Mouse (Mus musculus): ENCODE measurements around the gene Rsl1d1. TPM values are rescaled to one million over a fixed set of nuclear protein-coding genes. Genes with fewer than 3 reads are reported as not detected.

Rsl1d1 gene
- total RNA-seq (2017), result 318 and 347 TPM in 2 replicates

GRCm38 (mm10) chr16:11202571-11203554 is at the start of gene Rsl1d1:
Gene Rsl1d1, minus strand, starts transcription at chr16:11203331.
- peak; percentile 97 for ATAC-seq (replicated peaks in 1 of 2; ENCODE audit: insufficient read depth in 1 of 2, low FRiP score in 2 of 2, low TSS enrichment in 1 of 2, low read depth in 1 of 2, poor library complexity in 2 of 2, severe bottlenecking in 2 of 2)

GRCm38 (mm10) chr16:11247791-11248190 is 44.7 kb upstream of the Rsl1d1 start:
- no peak for ATAC-seq (replicated peaks in 1 of 2; ENCODE audit: insufficient read depth in 1 of 2, low FRiP score in 2 of 2, low TSS enrichment in 1 of 2, low read depth in 1 of 2, poor library complexity in 2 of 2, severe bottlenecking in 2 of 2)

GRCm38 (mm10) chr16:11245767-11246166 is 42.6 kb upstream of the Rsl1d1 start:
- no peak for ATAC-seq (replicated peaks in 1 of 2; ENCODE audit: insufficient read depth in 1 of 2, low FRiP score in 2 of 2, low TSS enrichment in 1 of 2, low read depth in 1 of 2, poor library complexity in 2 of 2, severe bottlenecking in 2 of 2)

- no peak for ATAC-seq (replicated peaks in 1 of 2; ENCODE audit: insufficient read depth in 1 of 2, low FRiP score in 2 of 2, low TSS enrichment in 1 of 2, low read depth in 1 of 2, poor library complexity in 2 of 2, severe bottlenecking in 2 of 2)
Measured at GRCm38 (mm10) chr16:11242401-11242800, 39.3 kb upstream of the Rsl1d1 start.

- ATAC-seq (replicated peaks in 1 of 2; ENCODE audit: insufficient read depth in 1 of 2, low FRiP score in 2 of 2, low TSS enrichment in 1 of 2, low read depth in 1 of 2, poor library complexity in 2 of 2, severe bottlenecking in 2 of 2), result no peak
Measured at GRCm38 (mm10) chr16:11217801-11218200, 14.7 kb upstream of the Rsl1d1 start.

- ATAC-seq (replicated peaks in 1 of 2; ENCODE audit: insufficient read depth in 1 of 2, low FRiP score in 2 of 2, low TSS enrichment in 1 of 2, low read depth in 1 of 2, poor library complexity in 2 of 2, severe bottlenecking in 2 of 2), result no peak
Measured at GRCm38 (mm10) chr16:11203600-11204390, 664 bp upstream of the Rsl1d1 start.

- ATAC-seq (replicated peaks in 1 of 2; ENCODE audit: insufficient read depth in 1 of 2, low FRiP score in 2 of 2, low TSS enrichment in 1 of 2, low read depth in 1 of 2, poor library complexity in 2 of 2, severe bottlenecking in 2 of 2), result no peak
Measured at GRCm38 (mm10) chr16:11201740-11202394, 1.3 kb downstream of the Rsl1d1 start.

GRCm38 (mm10) chr16:11200247-11200646 is 2.9 kb downstream of the Rsl1d1 start:
- no peak for ATAC-seq (replicated peaks in 1 of 2; ENCODE audit: insufficient read depth in 1 of 2, low FRiP score in 2 of 2, low TSS enrichment in 1 of 2, low read depth in 1 of 2, poor library complexity in 2 of 2, severe bottlenecking in 2 of 2)

- ATAC-seq (replicated peaks in 1 of 2; ENCODE audit: insufficient read depth in 1 of 2, low FRiP score in 2 of 2, low TSS enrichment in 1 of 2, low read depth in 1 of 2, poor library complexity in 2 of 2, severe bottlenecking in 2 of 2), result no peak
Measured at GRCm38 (mm10) chr16:11198467-11198866, 4.7 kb downstream of the Rsl1d1 start.

GRCm38 (mm10) chr16:11197052-11197451 is 6.1 kb downstream of the Rsl1d1 start:
- no peak for ATAC-seq (replicated peaks in 1 of 2; ENCODE audit: insufficient read depth in 1 of 2, low FRiP score in 2 of 2, low TSS enrichment in 1 of 2, low read depth in 1 of 2, poor library complexity in 2 of 2, severe bottlenecking in 2 of 2)

- no peak for ATAC-seq (replicated peaks in 1 of 2; ENCODE audit: insufficient read depth in 1 of 2, low FRiP score in 2 of 2, low TSS enrichment in 1 of 2, low read depth in 1 of 2, poor library complexity in 2 of 2, severe bottlenecking in 2 of 2)
Measured at GRCm38 (mm10) chr16:11193231-11193630, 9.9 kb downstream of the Rsl1d1 start.

- ATAC-seq (replicated peaks in 1 of 2; ENCODE audit: insufficient read depth in 1 of 2, low FRiP score in 2 of 2, low TSS enrichment in 1 of 2, low read depth in 1 of 2, poor library complexity in 2 of 2, severe bottlenecking in 2 of 2), result no peak
Measured at GRCm38 (mm10) chr16:11190150-11190549, 13.0 kb downstream of the Rsl1d1 start.

- no peak for ATAC-seq (replicated peaks in 1 of 2; ENCODE audit: insufficient read depth in 1 of 2, low FRiP score in 2 of 2, low TSS enrichment in 1 of 2, low read depth in 1 of 2, poor library complexity in 2 of 2, severe bottlenecking in 2 of 2)
Measured at GRCm38 (mm10) chr16:11177404-11177803, 25.7 kb downstream of the Rsl1d1 start.

- no peak for ATAC-seq (replicated peaks in 1 of 2; ENCODE audit: insufficient read depth in 1 of 2, low FRiP score in 2 of 2, low TSS enrichment in 1 of 2, low read depth in 1 of 2, poor library complexity in 2 of 2, severe bottlenecking in 2 of 2)
Measured at GRCm38 (mm10) chr16:11176884-11177244, 26.3 kb downstream of the Rsl1d1 start.

GRCm38 (mm10) chr16:11176208-11176883 is 26.8 kb downstream of the Rsl1d1 start, which contains the start of gene Zc3h7a:
Gene Zc3h7a, minus strand, starts transcription at chr16:11176393.
- ATAC-seq (replicated peaks in 1 of 2; ENCODE audit: insufficient read depth in 1 of 2, low FRiP score in 2 of 2, low TSS enrichment in 1 of 2, low read depth in 1 of 2, poor library complexity in 2 of 2, severe bottlenecking in 2 of 2), result peak; percentile 91 to 94

- ATAC-seq (replicated peaks in 1 of 2; ENCODE audit: insufficient read depth in 1 of 2, low FRiP score in 2 of 2, low TSS enrichment in 1 of 2, low read depth in 1 of 2, poor library complexity in 2 of 2, severe bottlenecking in 2 of 2), result peak; percentile 12 to 41
Measured at GRCm38 (mm10) chr16:11175489-11176207, 27.5 kb downstream of the Rsl1d1 start.

GRCm38 (mm10) chr16:11175100-11175488 is 28.0 kb downstream of the Rsl1d1 start:
- no peak for ATAC-seq (replicated peaks in 1 of 2; ENCODE audit: insufficient read depth in 1 of 2, low FRiP score in 2 of 2, low TSS enrichment in 1 of 2, low read depth in 1 of 2, poor library complexity in 2 of 2, severe bottlenecking in 2 of 2)

All from hematopoietic stem cell, adult 5-6 weeks (primary cell).